Mouse (Mus musculus): ENCODE data around the gene Chrna5. TPM values are rescaled to one million over a fixed set of nuclear protein-coding genes. Genes with fewer than 3 reads are reported as not detected.
A peak's percentile ranks its signal among the peaks of the same experiment; 100 is the strongest.

Chrna5 gene
- polyA plus RNA-seq, 1 experiment, result not detected

GRCm38 (mm10) chr9:54961059-54961458 is 19.6 kb upstream of the Chrna5 start:
- no peak for TF ChIP-seq TAL1 (IDR thresholded peaks at IDR 0.05; ENCODE audit: low read length)
- no peak for TF ChIP-seq GATA1 (IDR thresholded peaks at IDR 0.05; ENCODE audit: low read length)

DNA sequence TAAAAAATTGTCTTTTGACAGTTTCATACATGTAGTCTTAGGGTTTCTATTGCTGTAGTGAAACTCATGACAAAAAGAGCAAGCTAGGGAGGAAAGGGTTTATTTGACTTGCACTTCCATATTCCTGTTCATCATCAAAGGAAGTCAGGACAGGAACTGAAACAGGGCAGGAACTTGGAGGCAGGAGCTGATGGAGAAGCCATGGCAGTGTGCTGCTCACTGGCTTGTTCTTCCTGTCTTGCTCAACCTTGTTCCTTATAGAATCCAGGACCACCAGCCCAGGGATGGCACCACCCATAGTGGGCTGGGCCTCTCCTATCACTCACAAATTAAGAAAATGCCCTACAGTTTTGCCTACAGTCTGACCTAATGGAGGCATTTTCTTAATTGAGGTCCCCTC is 17.0 kb upstream of the Chrna5 start:
- H3K36me3 ChIP-seq (ENCODE audit: control insufficient read depth), result peaks cover 16% of the 10 kb centered on the region
- H3K4me1 ChIP-seq (ENCODE audit: control insufficient read depth), result no peaks in the 10 kb centered on the region
- TF ChIP-seq TAL1 (IDR thresholded peaks at IDR 0.05; ENCODE audit: low read length), result no peak
- no peak overlapping the region for H3K4me3 ChIP-seq (replicated peaks)
- peaks cover 13% of the 10 kb centered on the region for H3K9me3 ChIP-seq (ENCODE audit: control insufficient read depth, low read length)
- H3K27me3 ChIP-seq (ENCODE audit: control insufficient read depth), result no peaks in the 10 kb centered on the region

More at GRCm38 (mm10) chr9:54961059-54961458, 19.6 kb upstream of the Chrna5 start:
- peaks cover 9% of the 10 kb centered on the region for H3K9me3 ChIP-seq (ENCODE audit: control insufficient read depth, low read length)
- H3K27me3 ChIP-seq (ENCODE audit: control insufficient read depth), result no peaks in the 10 kb centered on the region
- H3K4me1 ChIP-seq (ENCODE audit: control insufficient read depth), result no peaks in the 10 kb centered on the region
- no peak overlapping the region for H3K4me3 ChIP-seq (replicated peaks)
- H3K36me3 ChIP-seq (ENCODE audit: control insufficient read depth), result peaks cover 42% of the 10 kb centered on the region

- H3K27me3 ChIP-seq (ENCODE audit: control insufficient read depth), result no peaks in the 10 kb centered on the region
- H3K9me3 ChIP-seq (ENCODE audit: control insufficient read depth, low read length), result peaks cover 4% of the 10 kb centered on the region; the same call in 1 of the 2 replicates
- no peaks in the 10 kb centered on the region for H3K36me3 ChIP-seq (ENCODE audit: control insufficient read depth)
- H3K4me3 ChIP-seq (replicated peaks), result no peak overlapping the region
- no peaks in the 10 kb centered on the region for H3K4me1 ChIP-seq (ENCODE audit: control insufficient read depth)
- TF ChIP-seq TAL1 (IDR thresholded peaks at IDR 0.05; ENCODE audit: low read length) (no peak), GATA1 (IDR thresholded peaks at IDR 0.05; ENCODE audit: low read length) (no peak)
Measured at GRCm38 (mm10) chr9:54969972-54970637, 10.6 kb upstream of the Chrna5 start.

- peaks cover 63% of the 10 kb centered on the region for H3K27me3 ChIP-seq (ENCODE audit: control insufficient read depth)
- TF ChIP-seq GATA1 (IDR thresholded peaks at IDR 0.05; ENCODE audit: low read length) (no peak), TAL1 (IDR thresholded peaks at IDR 0.05; ENCODE audit: low read length) (no peak)
- peak overlapping the region; percentile 51 for H3K4me3 ChIP-seq (replicated peaks)
Measured at GRCm38 (mm10) chr9:54981291-54982191, 861 bp downstream of the Chrna5 start.

GRCm38 (mm10) chr9:54982401-54982800 is 1.7 kb downstream of the Chrna5 start:
- peaks cover 63% of the 10 kb centered on the region for H3K27me3 ChIP-seq (ENCODE audit: control insufficient read depth)
- no peaks in the 10 kb centered on the region; the same call in 1 of the 2 replicates for H3K9me3 ChIP-seq (ENCODE audit: control insufficient read depth, low read length)
- no peak for TF ChIP-seq TAL1 (IDR thresholded peaks at IDR 0.05; ENCODE audit: low read length)
- no peak overlapping the region for H3K4me3 ChIP-seq (replicated peaks)
- no peaks in the 10 kb centered on the region for H3K36me3 ChIP-seq (ENCODE audit: control insufficient read depth)
- peaks cover 7% of the 10 kb centered on the region for H3K4me1 ChIP-seq (ENCODE audit: control insufficient read depth)

More at GRCm38 (mm10) chr9:54981291-54982191, 861 bp downstream of the Chrna5 start:
- Histone ChIP-seq H3K9me3 (ENCODE audit: control insufficient read depth, low read length) (no peaks in the 10 kb centered on the region; the same call in 1 of the 2 replicates), H3K36me3 (ENCODE audit: control insufficient read depth) (no peaks in the 10 kb centered on the region), H3K4me1 (ENCODE audit: control insufficient read depth) (peaks cover 7% of the 10 kb centered on the region)

GRCm38 (mm10) chr9:54990362-54990761 is 9.7 kb downstream of the Chrna5 start:
- no peak for TF ChIP-seq TAL1 (IDR thresholded peaks at IDR 0.05; ENCODE audit: low read length)
- no peak for TF ChIP-seq GATA1 (IDR thresholded peaks at IDR 0.05; ENCODE audit: low read length)
- Histone ChIP-seq H3K36me3 (ENCODE audit: control insufficient read depth) (no peaks in the 10 kb centered on the region), H3K4me1 (ENCODE audit: control insufficient read depth) (peaks cover 1% of the 10 kb centered on the region; the same call in 1 of the 2 replicates), H3K27me3 (ENCODE audit: control insufficient read depth) (peaks cover 7% of the 10 kb centered on the region), H3K4me3 (replicated peaks) (no peak overlapping the region), H3K9me3 (ENCODE audit: control insufficient read depth, low read length) (no peaks in the 10 kb centered on the region)

GRCm38 (mm10) chr9:54994381-54994780 is 13.7 kb downstream of the Chrna5 start:
- Histone ChIP-seq H3K27me3 (ENCODE audit: control insufficient read depth) (peaks cover 7% of the 10 kb centered on the region), H3K4me1 (ENCODE audit: control insufficient read depth) (peaks cover 6% of the 10 kb centered on the region), H3K4me3 (replicated peaks) (no peak overlapping the region), H3K36me3 (ENCODE audit: control insufficient read depth) (no peaks in the 10 kb centered on the region), H3K9me3 (ENCODE audit: control insufficient read depth, low read length) (no peaks in the 10 kb centered on the region)
- TF ChIP-seq GATA1 (IDR thresholded peaks at IDR 0.05; ENCODE audit: low read length) (no peak), TAL1 (IDR thresholded peaks at IDR 0.05; ENCODE audit: low read length) (no peak)

- no peaks in the 10 kb centered on the region for H3K9me3 ChIP-seq (ENCODE audit: control insufficient read depth, low read length)
- H3K27me3 ChIP-seq (ENCODE audit: control insufficient read depth), result peaks cover 7% of the 10 kb centered on the region
- no peaks in the 10 kb centered on the region for H3K36me3 ChIP-seq (ENCODE audit: control insufficient read depth)
- H3K4me3 ChIP-seq (replicated peaks), result no peak overlapping the region
- no peak for TF ChIP-seq TAL1 (IDR thresholded peaks at IDR 0.05; ENCODE audit: low read length)
- TF ChIP-seq GATA1 (IDR thresholded peaks at IDR 0.05; ENCODE audit: low read length), result no peak
- H3K4me1 ChIP-seq (ENCODE audit: control insufficient read depth), result peaks cover 6% of the 10 kb centered on the region
Measured at GRCm38 (mm10) chr9:54995645-54996044, 15.0 kb downstream of the Chrna5 start.

GRCm38 (mm10) chr9:55003609-55004008 is 22.9 kb downstream of the Chrna5 start:
- TF ChIP-seq TAL1 (IDR thresholded peaks at IDR 0.05; ENCODE audit: low read length) (no peak), GATA1 (IDR thresholded peaks at IDR 0.05; ENCODE audit: low read length) (no peak)
- Histone ChIP-seq H3K27me3 (ENCODE audit: control insufficient read depth) (no peaks in the 10 kb centered on the region; the same call in 1 of the 2 replicates), H3K4me1 (ENCODE audit: control insufficient read depth) (no peaks in the 10 kb centered on the region), H3K9me3 (ENCODE audit: control insufficient read depth, low read length) (no peaks in the 10 kb centered on the region), H3K4me3 (replicated peaks) (no peak overlapping the region), H3K36me3 (ENCODE audit: control insufficient read depth) (no peaks in the 10 kb centered on the region)

Data from erythroblast, embryonic 14.5 days (primary cell).